Mouse (Mus musculus) forebrain, embryonic 15.5 days (tissue): Measurements from ENCODE around the gene Ankrd7. TPM values are rescaled to one million over a fixed set of nuclear protein-coding genes. Genes with fewer than 3 reads are reported as not detected.
"Not testable (repeated sequence)": the region's sequence is repeated elsewhere in the genome, so short reads cannot be mapped to it uniquely, and the experiment has no call there.

Experiments
- ATAC-seq: fragments of 200-750 bp; cut with Nextera tagmentation; replicated peaks from 2 replicates; pipeline ENCODE4 v1.8.0; 2017; ENCODE audit warnings: mild to moderate bottlenecking, moderate TSS enrichment, moderate library complexity
- H3K27ac ChIP-seq: fragments of 300-500 bp; sonication (generic); replicated peaks from 2 replicates; pipeline ENCODE4 v1.5.1; 2015; ENCODE audit warnings: mild to moderate bottlenecking, inconsistent platforms
- H3K27me3 ChIP-seq: fragments of 300-500 bp; sonication (generic); 2 replicates; pipeline ENCODE4 v1.6.1; 2015; ENCODE audit warnings: inconsistent platforms
- H3K36me3 ChIP-seq: fragments of 300-500 bp; sonication (generic); 2 replicates; pipeline ENCODE4 v1.6.1; 2015; ENCODE audit warnings: mild to moderate bottlenecking, inconsistent platforms
- H3K4me1 ChIP-seq: fragments of 300-500 bp; sonication (generic); 2 replicates; pipeline ENCODE4 v1.6.1; 2015; ENCODE audit warnings: inconsistent platforms
- H3K4me2 ChIP-seq: fragments of 300-500 bp; sonication (generic); replicated peaks from 2 replicates; pipeline ENCODE4 v1.6.1; 2015; ENCODE audit warnings: mild to moderate bottlenecking, inconsistent platforms
- H3K4me3 ChIP-seq: fragments of 300-500 bp; sonication (generic); 2 replicates; pipeline ENCODE4 v1.5.1; 2015; ENCODE audit warnings: mild to moderate bottlenecking, inconsistent platforms
- H3K9ac ChIP-seq: fragments of 300-500 bp; sonication (generic); replicated peaks from 2 replicates; pipeline ENCODE4 v1.6.1; 2015; ENCODE audit warnings: mild to moderate bottlenecking, inconsistent platforms
- H3K9me3 ChIP-seq: fragments of 300-500 bp; sonication (generic); 2 replicates; pipeline ENCODE4 v1.6.1; 2016; ENCODE audit warnings: inconsistent platforms
- WGBS: fragments of 180-500 bp; shearing (Covaris S2); methylation state at CpG from one replicate; pipeline ENCODE4 v1.1.7; 2015; ENCODE audit warnings: mixed read lengths; 5-methylcytosine and 5-hydroxymethylcytosine counted together
- polyA plus RNA-seq: library from polyadenylated mRNA; unstranded; fragments of >200 nt; fragmentation: Nextera tagmentation; extraction: Ambion mirVana; gene quantifications from 2 replicates; pipeline ENCODE4 v1.2.1, GENCODE M21; 2015

Ankrd7 gene
- 0.15 and 0.24 TPM in 2 replicates for polyA plus RNA-seq

- ATAC-seq = no peak
Observed at GRCm38 (mm10) chr6:18866018-18866417, at the start of gene Ankrd7. Gene Ankrd7 (plus strand): TSS chr6:18866318.

GRCm38 (mm10) chr6:18819343-18819742, 46.8 kb upstream of the Ankrd7 start:
- WGBS = 12% methylated on average over 4 of the region's 4 CpGs
- ATAC-seq = peak; percentile 61
- no peaks in the 10 kb centered on the region for H3K36me3 ChIP-seq

More at GRCm38 (mm10) chr6:18866018-18866417, at the start of gene Ankrd7:
- no peak within 1 kb of the TSS for H3K4me2 ChIP-seq
- no peak within 1 kb of the TSS for H3K4me3 ChIP-seq
- no peaks in the 10 kb centered on the region for H3K27me3 ChIP-seq
- no peak within 1 kb of the TSS for H3K9ac ChIP-seq
- 93% methylated on average over 8 of the region's 8 CpGs for WGBS
- H3K36me3 ChIP-seq = no peaks in the 10 kb centered on the region
- H3K27ac ChIP-seq = no peak within 1 kb of the TSS
- no peaks in the 10 kb centered on the region for H3K4me1 ChIP-seq
- no peaks in the 10 kb centered on the region for H3K9me3 ChIP-seq

GRCm38 (mm10) chr6:18820246-18820645, 45.9 kb upstream of the Ankrd7 start:
- WGBS = 60% methylated on average over 4 of the region's 4 CpGs
- H3K27ac ChIP-seq = no peak overlapping the region
- no peak overlapping the region for H3K9ac ChIP-seq
- H3K4me2 ChIP-seq = no peak overlapping the region
- ATAC-seq = peak; percentile 47; the same call in 1 of the 2 replicates
- no peaks in the 10 kb centered on the region for H3K27me3 ChIP-seq
- H3K4me1 ChIP-seq = no peaks in the 10 kb centered on the region
- H3K9me3 ChIP-seq = no peaks in the 10 kb centered on the region
- no peaks in the 10 kb centered on the region for H3K36me3 ChIP-seq
- H3K4me3 ChIP-seq = no peak overlapping the region

More at GRCm38 (mm10) chr6:18819343-18819742, 46.8 kb upstream of the Ankrd7 start:
- H3K9ac ChIP-seq = no peak overlapping the region
- no peaks in the 10 kb centered on the region for H3K27me3 ChIP-seq
- no peak overlapping the region for H3K4me3 ChIP-seq
- H3K27ac ChIP-seq = no peak overlapping the region
- H3K9me3 ChIP-seq = no peaks in the 10 kb centered on the region
- H3K4me2 ChIP-seq = no peak overlapping the region
- no peaks in the 10 kb centered on the region for H3K4me1 ChIP-seq

GRCm38 (mm10) chr6:18822812-18823211, 43.3 kb upstream of the Ankrd7 start:
- ATAC-seq = no peak
- Histone ChIP-seq H3K9me3 (no peaks in the 10 kb centered on the region), H3K27ac (no peak overlapping the region), H3K36me3 (no peaks in the 10 kb centered on the region), H3K4me3 (no peak overlapping the region), H3K4me1 (no peaks in the 10 kb centered on the region), H3K27me3 (no peaks in the 10 kb centered on the region), H3K9ac (no peak overlapping the region), H3K4me2 (no peak overlapping the region)
- 64% methylated on average over 1 of the region's 1 CpGs for WGBS

GRCm38 (mm10) chr6:18832958-18833357, 33.2 kb upstream of the Ankrd7 start:
- no peak for ATAC-seq
- no peaks in the 10 kb centered on the region for H3K4me1 ChIP-seq
- H3K4me2 ChIP-seq = no peak overlapping the region

GRCm38 (mm10) chr6:18844529-18844928, 21.6 kb upstream of the Ankrd7 start:
- WGBS = 86% methylated on average over 6 of the region's 11 CpGs

More at GRCm38 (mm10) chr6:18832958-18833357, 33.2 kb upstream of the Ankrd7 start:
- 78% methylated on average over 1 of the region's 1 CpGs for WGBS
- Histone ChIP-seq H3K36me3 (no peaks in the 10 kb centered on the region), H3K27me3 (no peaks in the 10 kb centered on the region), H3K27ac (no peak overlapping the region), H3K9ac (no peak overlapping the region), H3K4me3 (no peak overlapping the region), H3K9me3 (no peaks in the 10 kb centered on the region)

GRCm38 (mm10) chr6:18845571-18845970, 20.5 kb upstream of the Ankrd7 start:
- not testable (repeated sequence) for H3K27ac ChIP-seq, ATAC-seq, H3K4me3 ChIP-seq, H3K9me3 ChIP-seq, H3K36me3 ChIP-seq, H3K4me2 ChIP-seq, H3K27me3 ChIP-seq, H3K9ac ChIP-seq
- 51% methylated on average over 5 of the region's 7 CpGs for WGBS
- peaks cover 13% of the 10 kb centered on the region for H3K4me1 ChIP-seq

More at GRCm38 (mm10) chr6:18844529-18844928, 21.6 kb upstream of the Ankrd7 start:
- not testable (repeated sequence) for H3K36me3 ChIP-seq, H3K4me3 ChIP-seq, H3K27ac ChIP-seq, ATAC-seq, H3K9me3 ChIP-seq, H3K27me3 ChIP-seq, H3K4me2 ChIP-seq, H3K9ac ChIP-seq, H3K4me1 ChIP-seq

- Histone ChIP-seq H3K4me2 (peak within 1 kb of the TSS; percentile 54), H3K4me3 (peak within 1 kb of the TSS; percentile 96), H3K36me3 (peaks cover 12% of the 10 kb centered on the region), H3K9me3 (no peaks in the 10 kb centered on the region), H3K9ac (peak within 1 kb of the TSS; percentile 96), H3K4me1 (peaks cover 26% of the 10 kb centered on the region), H3K27ac (peak within 1 kb of the TSS; percentile 96), H3K27me3 (no peaks in the 10 kb centered on the region)
- 2% methylated on average over 37 of the region's 37 CpGs for WGBS
- ATAC-seq = peak; percentile 100
Observed at GRCm38 (mm10) chr6:18848051-18848701, 17.9 kb upstream of the Ankrd7 start, which contains the start of gene Lsm8. Gene Lsm8 (plus strand): TSS chr6:18848579.

- Histone ChIP-seq H3K9me3 (no peaks in the 10 kb centered on the region), H3K4me2 (peak overlapping the region; percentile 54), H3K4me1 (peaks cover 26% of the 10 kb centered on the region), H3K27me3 (no peaks in the 10 kb centered on the region), H3K27ac (peak overlapping the region; percentile 96), H3K9ac (peak overlapping the region; percentile 96), H3K4me3 (peak overlapping the region; percentile 96), H3K36me3 (peaks cover 16% of the 10 kb centered on the region)
- whole genome bisulfite sequencing = 0% methylated on average over 28 of the region's 28 CpGs
- no peak for ATAC-seq
Observed at GRCm38 (mm10) chr6:18848702-18849061, 17.4 kb upstream of the Ankrd7 start.

- Histone ChIP-seq H3K4me1 (peaks cover 14% of the 10 kb centered on the region), H3K27me3 (no peaks in the 10 kb centered on the region), H3K27ac (no peak overlapping the region), H3K4me2 (no peak overlapping the region), H3K9me3 (no peaks in the 10 kb centered on the region), H3K9ac (no peak overlapping the region), H3K36me3 (peaks cover 52% of the 10 kb centered on the region), H3K4me3 (no peak overlapping the region)
- ATAC-seq = no peak
Observed at GRCm38 (mm10) chr6:18855323-18855722, 10.8 kb upstream of the Ankrd7 start.

- Histone ChIP-seq H3K27me3 (no peaks in the 10 kb centered on the region), H3K9me3 (no peaks in the 10 kb centered on the region), H3K27ac (no peak overlapping the region), H3K9ac (no peak overlapping the region), H3K4me1 (peaks cover 5% of the 10 kb centered on the region; the same call in 1 of the 2 replicates), H3K4me3 (no peak overlapping the region), H3K36me3 (peaks cover 52% of the 10 kb centered on the region), H3K4me2 (no peak overlapping the region)
- WGBS = 97% methylated on average over 3 of the region's 3 CpGs
- peak; percentile 36 for ATAC-seq
Observed at GRCm38 (mm10) chr6:18856487-18857078, 9.5 kb upstream of the Ankrd7 start.

GRCm38 (mm10) chr6:18889030-18889429, 22.9 kb downstream of the Ankrd7 start:
- H3K27me3 ChIP-seq = no peaks in the 10 kb centered on the region

More at GRCm38 (mm10) chr6:18889030-18889429, 22.9 kb downstream of the Ankrd7 start:
- 80% methylated on average over 2 of the region's 2 CpGs for WGBS
- no peak overlapping the region for H3K27ac ChIP-seq
- H3K9me3 ChIP-seq = no peaks in the 10 kb centered on the region
- H3K36me3 ChIP-seq = no peaks in the 10 kb centered on the region
- no peaks in the 10 kb centered on the region for H3K4me1 ChIP-seq
- H3K4me2 ChIP-seq = no peak overlapping the region
- H3K4me3 ChIP-seq = no peak overlapping the region
- H3K9ac ChIP-seq = no peak overlapping the region
- ATAC-seq = no peak
